Mouse (Mus musculus) neural tube, embryonic 14.5 days (tissue): ENCODE results near the gene 4930438A08Rik. TPM values are rescaled to one million over a fixed set of nuclear protein-coding genes. Genes with fewer than 3 reads are reported as not detected.
"Not testable (repeated sequence)": the region's sequence is repeated elsewhere in the genome, so short reads cannot be mapped to it uniquely, and the experiment has no call there.

ENCODE experiments used
- ATAC-seq: fragments of 200-750 bp; cut with Nextera tagmentation; 2 replicates; pipeline ENCODE4 v1.8.0; 2017; ENCODE audit warnings: low read depth, mild to moderate bottlenecking, moderate TSS enrichment, moderate library complexity
- H3K27ac ChIP-seq: fragments of 300-500 bp; sonication (generic); 2 replicates; pipeline ENCODE4 v1.5.1; 2014; ENCODE audit warnings: low read depth, mild to moderate bottlenecking, control low read depth, low read length, moderate library complexity, mixed read lengths
- H3K27me3 ChIP-seq: fragments of 300-500 bp; sonication (generic); 2 replicates; pipeline ENCODE4 v1.6.1; 2014; ENCODE audit warnings: low read length; ENCODE audit not compliant: control insufficient read depth, insufficient read depth
- H3K36me3 ChIP-seq: fragments of 300-500 bp; sonication (generic); 2 replicates; pipeline ENCODE4 v1.6.1; 2014; ENCODE audit warnings: low read length, mixed read lengths; ENCODE audit not compliant: control insufficient read depth, insufficient read depth
- H3K4me1 ChIP-seq: fragments of 300-500 bp; sonication (generic); 2 replicates; pipeline ENCODE4 v1.6.1; 2014; ENCODE audit warnings: low read length; ENCODE audit not compliant: control insufficient read depth, insufficient read depth
- H3K4me2 ChIP-seq: fragments of 300-500 bp; sonication (generic); 2 replicates; pipeline ENCODE4 v1.6.1; 2014; ENCODE audit warnings: mild to moderate bottlenecking, low read depth, low read length, control low read depth
- H3K4me3 ChIP-seq: fragments of 300-500 bp; sonication (generic); 2 replicates; pipeline ENCODE4 v1.5.1; 2014; ENCODE audit warnings: low read depth, low read length, control low read depth, mixed read lengths
- H3K9ac ChIP-seq: fragments of 300-500 bp; sonication (generic); replicated peaks from 2 replicates; pipeline ENCODE4 v1.6.1; 2014; ENCODE audit warnings: low read depth, mild to moderate bottlenecking, control low read depth, low read length, mixed read lengths
- H3K9me3 ChIP-seq: fragments of 300-500 bp; sonication (generic); 2 replicates; pipeline ENCODE4 v1.6.1; 2016; ENCODE audit warnings: low read length; ENCODE audit not compliant: control insufficient read depth
- WGBS: fragments of 180-500 bp; shearing (Covaris S2); extraction: QIAGEN DNeasy Blood & Tissue Kit; methylation state at CpG from one replicate; pipeline ENCODE4 v1.1.7; 2014; 5-methylcytosine and 5-hydroxymethylcytosine counted together
- polyA plus RNA-seq: library from polyadenylated mRNA; unstranded; fragments of >200 nt; fragmentation: Nextera tagmentation; extraction: Ambion mirVana; gene quantifications from 2 replicates; pipeline ENCODE4 v1.2.1, GENCODE M21; 2014

Gene 4930438A08Rik
- polyA plus RNA-seq, 1 experiment from 2014 or later, result not detected

DNA sequence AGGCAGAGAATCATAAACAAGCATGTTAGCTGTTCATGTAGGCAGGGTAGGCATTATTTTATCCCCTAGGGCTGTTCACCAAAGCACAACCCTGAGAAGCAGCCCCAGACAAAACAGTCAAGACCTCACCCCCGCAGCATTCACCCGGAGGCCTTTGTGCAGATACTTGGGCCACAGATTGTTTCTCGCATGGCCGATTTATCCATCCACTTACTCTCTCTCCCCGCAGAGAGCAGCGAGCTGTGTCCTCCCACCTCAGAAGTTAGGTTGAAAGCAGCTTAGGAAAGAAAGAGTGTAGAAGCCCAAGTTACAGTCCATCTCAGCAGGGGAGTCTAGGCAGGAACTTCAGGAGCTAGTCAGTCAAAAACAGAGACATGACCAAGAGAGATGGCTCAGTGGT, 22.8 kb downstream of the 4930438A08Rik start:
- no peak overlapping the region for H3K9ac ChIP-seq
- 71% methylated on average over 6 of the region's 6 CpGs for WGBS
- no peaks in the 10 kb centered on the region for H3K27me3 ChIP-seq
- H3K9me3 ChIP-seq, result no peaks in the 10 kb centered on the region
- ATAC-seq, result no peak
- H3K4me1 ChIP-seq, result 0 out of 2 replicates have a peak, but pooled peaks cover 3% of the 10 kb centered on the region
- no peak overlapping the region for H3K27ac ChIP-seq
- no peak overlapping the region for H3K4me2 ChIP-seq
- H3K36me3 ChIP-seq, result no peaks in the 10 kb centered on the region
- no peak overlapping the region for H3K4me3 ChIP-seq

DNA sequence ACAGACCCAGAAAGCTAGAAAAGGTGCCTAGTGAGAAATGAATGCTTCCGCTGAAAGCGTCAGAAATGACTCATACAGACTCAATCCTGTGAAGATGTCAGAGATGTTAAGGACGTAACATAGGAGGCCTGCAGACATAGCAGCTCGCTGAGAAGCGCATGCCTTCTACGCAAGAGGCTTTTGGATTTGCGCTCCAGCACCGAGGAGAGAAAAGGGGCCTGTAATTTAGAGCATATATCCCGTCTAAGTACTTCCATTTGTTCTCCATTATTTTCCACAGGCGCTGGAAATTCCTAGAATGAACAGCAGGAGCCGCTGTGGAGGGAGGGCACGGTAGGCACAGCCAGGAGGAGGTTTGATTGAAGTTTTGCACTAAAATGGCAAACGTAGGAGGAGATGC, 26.5 kb downstream of the 4930438A08Rik start:
- H3K27ac ChIP-seq, result peak overlapping the region; percentile 71
- ATAC-seq, result 0 out of 2 replicates have a peak, but pooled peaks have one; percentile 13
- H3K4me3 ChIP-seq, result peak overlapping the region; percentile 58
- H3K36me3 ChIP-seq, result no peaks in the 10 kb centered on the region
- WGBS, result 11% methylated on average over 13 of the region's 13 CpGs
- 0 out of 2 replicates have a peak, but pooled peaks cover 7% of the 10 kb centered on the region for H3K4me1 ChIP-seq
- no peaks in the 10 kb centered on the region for H3K27me3 ChIP-seq
- no peaks in the 10 kb centered on the region for H3K9me3 ChIP-seq
- H3K9ac ChIP-seq, result peak overlapping the region; percentile 16; the same call in 1 of the 2 replicates
- H3K4me2 ChIP-seq, result peak overlapping the region; percentile 37

DNA sequence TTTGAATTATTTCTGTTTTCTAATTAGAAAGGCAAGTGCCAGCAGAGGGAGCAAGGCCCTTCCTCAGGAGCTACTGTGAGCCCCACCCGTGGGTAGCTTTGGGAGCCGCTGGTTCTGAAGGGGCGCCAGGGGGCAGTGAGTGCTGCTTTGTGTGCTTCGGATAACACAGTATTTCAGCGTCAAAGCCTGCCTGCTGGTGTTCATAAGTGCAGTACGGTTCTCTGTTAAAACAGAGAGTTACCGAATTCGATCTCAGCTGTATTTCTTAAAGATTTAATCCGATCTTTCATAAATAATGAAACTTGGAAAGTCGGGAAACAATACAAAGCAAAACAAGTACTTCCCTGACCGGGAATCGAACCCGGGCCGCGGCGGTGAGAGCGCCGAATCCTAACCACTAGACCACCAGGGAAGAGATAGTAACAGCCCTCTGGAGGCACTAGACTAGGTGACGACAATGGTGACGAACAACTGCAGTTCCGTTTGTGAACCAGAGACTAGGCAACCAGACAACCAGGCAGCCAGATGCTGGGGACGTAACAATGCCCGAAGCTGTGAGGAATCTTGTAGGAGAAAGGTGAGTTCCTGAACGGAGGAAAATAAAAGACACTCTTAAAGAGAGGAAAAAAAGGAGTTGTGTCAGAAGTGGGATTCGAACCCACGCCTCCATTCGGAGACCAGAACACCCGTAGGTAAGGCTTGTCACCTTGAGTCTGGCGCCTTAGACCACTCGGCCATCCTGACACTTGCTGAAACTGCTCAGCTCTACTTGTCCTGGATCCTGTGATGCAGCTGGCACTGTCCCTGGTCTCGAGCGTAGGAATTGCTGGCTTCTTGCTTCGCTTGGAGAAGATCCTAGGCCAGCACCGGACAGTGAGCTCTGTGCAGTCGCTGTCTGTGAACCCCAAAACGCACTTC, 27.5 kb downstream of the 4930438A08Rik start:
- peak; percentile 92 for ATAC-seq
- Histone ChIP-seq H3K27ac (peak overlapping the region; percentile 83), H3K36me3 (no peaks in the 10 kb centered on the region), H3K4me2 (peak overlapping the region; percentile 66), H3K27me3 (no peaks in the 10 kb centered on the region), H3K9me3 (no peaks in the 10 kb centered on the region), H3K9ac (peak overlapping the region; percentile 54), H3K4me3 (peak overlapping the region; percentile 58), H3K4me1 (0 out of 2 replicates have a peak, but pooled peaks cover 7% of the 10 kb centered on the region)
- under 1% methylated on average over 36 of the region's 36 CpGs for WGBS

DNA sequence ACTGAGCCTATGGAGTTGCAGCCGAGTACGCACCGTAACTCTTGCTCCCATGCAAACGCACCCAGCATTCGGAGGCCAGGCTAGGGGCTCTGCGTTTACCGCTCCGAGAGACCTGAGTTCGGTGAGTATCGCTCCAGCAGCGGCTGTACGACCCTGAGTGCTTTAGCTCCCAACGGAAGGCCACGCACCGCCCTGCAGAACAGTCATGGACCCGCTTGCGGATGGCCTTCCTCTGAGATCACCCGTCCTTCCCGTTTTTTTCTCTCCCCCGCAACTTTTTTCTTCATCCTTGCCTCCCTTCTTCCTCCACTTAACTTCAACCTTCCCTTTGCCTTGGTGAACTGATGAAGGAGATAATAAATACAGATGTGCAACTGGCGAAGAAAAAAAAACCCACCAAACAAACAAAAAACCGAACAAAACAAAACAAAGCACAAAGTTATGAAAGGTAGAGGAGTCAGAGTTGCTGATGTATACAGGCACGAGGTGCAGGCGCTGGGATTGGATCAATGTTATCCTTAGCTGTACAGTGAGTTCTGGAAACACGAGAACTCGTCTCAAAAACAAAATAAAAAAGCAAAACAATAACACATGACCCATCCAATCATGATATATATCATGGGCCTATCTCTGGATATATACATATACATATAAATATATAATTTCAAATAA, 28.3 kb downstream of the 4930438A08Rik start:
- H3K4me1 ChIP-seq, result peaks cover 14% of the 10 kb centered on the region
- H3K27ac ChIP-seq, result peak overlapping the region; percentile 83
- no peak; the same call in 1 of the 2 replicates for ATAC-seq
- no peaks in the 10 kb centered on the region for H3K36me3 ChIP-seq
- peak overlapping the region; percentile 58 for H3K4me3 ChIP-seq
- no peaks in the 10 kb centered on the region for H3K9me3 ChIP-seq
- no peaks in the 10 kb centered on the region for H3K27me3 ChIP-seq
- WGBS, result 1% methylated on average over 26 of the region's 26 CpGs
- peak overlapping the region; percentile 54 for H3K9ac ChIP-seq
- peak overlapping the region; percentile 66 for H3K4me2 ChIP-seq

DNA sequence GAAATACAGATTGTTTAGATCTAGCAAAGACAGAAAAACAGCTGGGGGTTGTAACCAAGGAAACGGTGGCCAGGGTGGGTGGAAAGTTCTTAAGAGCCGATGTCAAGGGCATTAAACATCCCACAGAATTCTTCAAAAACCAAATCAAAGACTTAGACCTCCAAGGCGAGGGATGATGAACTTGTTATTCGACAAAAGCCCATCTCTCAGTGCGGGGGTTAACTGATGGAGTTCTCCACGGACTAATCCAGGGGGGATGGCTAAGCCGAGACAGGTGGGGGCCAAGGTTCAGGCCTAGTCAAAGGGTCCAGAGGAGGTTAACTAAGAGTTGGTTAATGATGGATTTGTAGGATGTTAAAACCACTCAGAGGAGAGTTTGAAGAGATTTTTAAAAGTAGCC, 29.0 kb downstream of the 4930438A08Rik start:
- no peak overlapping the region for H3K9ac ChIP-seq
- H3K4me3 ChIP-seq, result peak overlapping the region; percentile 13; the same call in 1 of the 2 replicates
- H3K27me3 ChIP-seq, result no peaks in the 10 kb centered on the region
- 17% methylated on average over 7 of the region's 7 CpGs for whole genome bisulfite sequencing
- ATAC-seq, result no peak
- H3K4me2 ChIP-seq, result peak overlapping the region; percentile 66
- H3K36me3 ChIP-seq, result no peaks in the 10 kb centered on the region
- H3K27ac ChIP-seq, result no peak overlapping the region
- H3K4me1 ChIP-seq, result peaks cover 16% of the 10 kb centered on the region
- no peaks in the 10 kb centered on the region for H3K9me3 ChIP-seq

DNA sequence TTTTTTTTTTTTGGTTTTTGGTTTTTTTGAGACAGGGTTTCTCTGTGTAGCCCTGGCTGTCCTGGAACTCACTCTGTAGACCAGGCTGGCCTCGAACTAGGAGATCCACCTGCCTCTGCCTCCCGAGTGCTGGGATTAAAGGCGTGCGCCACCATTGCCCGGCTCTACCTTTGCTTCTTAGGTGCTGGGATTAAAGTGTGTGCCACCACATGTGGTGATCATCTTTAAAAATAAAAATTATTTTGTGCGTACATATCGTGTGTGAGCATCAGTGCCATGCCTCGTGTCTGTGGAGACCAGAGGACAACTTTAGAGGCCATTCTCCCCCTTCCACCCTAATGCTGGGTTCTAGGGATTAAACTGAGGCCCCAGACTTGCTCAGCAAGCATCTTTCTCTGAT, 30.7 kb downstream of the 4930438A08Rik start:
- H3K27me3 ChIP-seq, H3K4me2 ChIP-seq, H3K9me3 ChIP-seq, ATAC-seq, H3K27ac ChIP-seq, H3K36me3 ChIP-seq, H3K9ac ChIP-seq, H3K4me3 ChIP-seq: not testable (repeated sequence)
- H3K4me1 ChIP-seq, result peaks cover 16% of the 10 kb centered on the region
- 92% methylated on average over 8 of the region's 8 CpGs for WGBS

DNA sequence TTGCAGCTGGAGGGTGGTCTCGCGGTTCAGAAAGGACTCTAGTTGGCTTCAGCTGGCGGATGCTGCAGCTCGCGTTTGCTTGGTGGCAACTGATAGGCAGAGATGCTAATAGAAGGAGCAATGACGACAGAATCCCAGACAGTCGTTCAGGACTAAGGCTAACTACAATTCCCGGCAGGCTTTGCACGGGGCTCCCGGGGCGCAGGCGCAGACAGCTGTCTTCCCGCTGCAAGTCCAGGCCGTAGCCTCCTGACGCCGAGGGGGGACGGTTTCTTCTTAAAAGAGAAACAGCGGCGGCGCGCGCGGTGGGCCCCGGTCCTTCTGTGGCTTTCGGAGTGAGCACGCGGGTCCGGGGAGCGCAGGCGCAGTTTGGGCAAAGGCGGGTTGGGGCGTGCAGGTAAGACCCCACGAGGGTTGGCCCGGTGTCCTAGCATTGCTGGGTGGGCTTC, 32.3 kb downstream of the 4930438A08Rik start, which contains the start of gene Zfp692:
Zfp692 (plus strand) TSS at position 210 of the 449 bp plus-strand sequence.
- peak; percentile 86 for ATAC-seq

GRCm38 (mm10) chr11:58307411-58308080, 32.9 kb downstream of the 4930438A08Rik start:
- WGBS, result under 1% methylated on average over 42 of the region's 42 CpGs

More for the DNA sequence above, 32.3 kb downstream of the 4930438A08Rik start, which contains the start of gene Zfp692:
- Histone ChIP-seq H3K4me1 (peaks cover 13% of the 10 kb centered on the region), H3K9me3 (no peaks in the 10 kb centered on the region), H3K4me3 (peak within 1 kb of the TSS; percentile 45), H3K27me3 (no peaks in the 10 kb centered on the region), H3K4me2 (peak within 1 kb of the TSS; percentile 70), H3K9ac (peak within 1 kb of the TSS; percentile 60), H3K27ac (peak within 1 kb of the TSS; percentile 66), H3K36me3 (0 out of 2 replicates have a peak, but pooled peaks cover 5% of the 10 kb centered on the region)
- under 1% methylated on average over 34 of the region's 34 CpGs for WGBS

More at GRCm38 (mm10) chr11:58307411-58308080, 32.9 kb downstream of the 4930438A08Rik start:
- ATAC-seq, result peak; percentile 32
- H3K4me3 ChIP-seq, result peak overlapping the region; percentile 45
- 0 out of 2 replicates have a peak, but pooled peaks cover 6% of the 10 kb centered on the region for H3K36me3 ChIP-seq
- no peaks in the 10 kb centered on the region for H3K9me3 ChIP-seq
- peak overlapping the region; percentile 70 for H3K4me2 ChIP-seq
- peak overlapping the region; percentile 60 for H3K9ac ChIP-seq
- no peaks in the 10 kb centered on the region for H3K27me3 ChIP-seq
- H3K4me1 ChIP-seq, result peaks cover 13% of the 10 kb centered on the region
- H3K27ac ChIP-seq, result peak overlapping the region; percentile 66
